Mouse (Mus musculus): ENCODE data around the gene 1600012H06Rik.

- TF ChIP-seq CTCF (IDR thresholded peaks at IDR 0.05; ENCODE audit: borderline replicate concordance, insufficient read depth, low read length) (no peak), POLR2A (IDR thresholded peaks at IDR 0.05; ENCODE audit: low read depth, low read length) (no peak)
These were observed 38.8 kb upstream of the 1600012H06Rik start for GRCm38 (mm10) chr17:14904206-14904605.
